Mouse (Mus musculus) MN1 (cell line): ENCODE data around the gene Cemip2.

Source experiments
- DNase-seq: peaks from one replicate; pipeline ENCODE4 v3.0.0-alpha.2; 2016; ENCODE audit warnings: low spot score

The Cemip2 gene

GRCm38 (mm10) chr19:21778147-21778917 is at the start of gene Cemip2:
Gene Cemip2 (plus strand): TSS chr19:21778342.
- DNase-seq: peak; percentile 91

- no peak for DNase-seq
These were observed 49.8 kb upstream of the Cemip2 start for GRCm38 (mm10) chr19:21728342-21728741.

- DNase-seq: no peak
These were observed 46.3 kb upstream of the Cemip2 start for GRCm38 (mm10) chr19:21731887-21732286.

DNA sequence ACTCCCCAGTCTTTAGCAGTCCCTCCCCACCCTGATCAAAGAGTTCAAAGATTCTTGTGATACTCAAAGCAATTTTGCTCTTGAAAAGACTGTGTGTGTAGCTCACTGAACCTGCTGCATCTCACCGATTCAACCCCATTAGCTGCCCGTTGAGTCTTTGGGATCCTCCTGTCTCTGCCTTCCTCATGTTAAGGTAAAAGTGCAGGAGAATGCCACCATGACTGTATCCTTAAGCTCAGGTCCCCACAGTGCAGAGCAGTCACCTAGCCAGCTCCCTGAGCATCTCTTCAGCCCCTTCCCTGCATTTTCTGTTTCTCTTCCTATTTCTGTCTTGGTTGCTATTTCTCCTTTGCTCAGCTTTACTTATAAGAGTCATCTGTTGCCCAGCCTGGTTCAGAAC is 45.0 kb upstream of the Cemip2 start:
- DNase-seq: no peak

GRCm38 (mm10) chr19:21734112-21734511 is 44.0 kb upstream of the Cemip2 start:
- DNase-seq: peak; percentile 27

DNA sequence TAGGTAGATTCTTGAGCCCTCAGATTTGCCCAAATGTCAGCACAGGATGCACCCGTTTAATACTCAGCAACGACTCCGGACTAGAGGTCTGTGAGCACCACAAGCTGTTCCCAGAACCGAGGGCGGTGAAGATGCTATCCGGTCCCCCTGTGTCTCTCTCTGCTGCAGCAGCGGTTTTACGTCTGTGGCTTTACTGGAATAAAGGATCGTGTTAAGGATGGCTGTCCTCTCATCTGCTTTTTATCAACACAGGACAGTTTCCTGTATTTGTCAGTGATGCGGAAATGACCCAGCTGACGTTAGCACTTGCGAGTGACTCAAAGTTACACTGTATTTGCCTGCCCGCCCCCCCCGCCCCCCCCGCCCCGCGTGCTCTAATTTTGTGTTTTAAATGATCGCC is 40.7 kb upstream of the Cemip2 start:
- DNase-seq: peak; percentile 57

- DNase-seq: peak; percentile 63
These were observed 40.1 kb upstream of the Cemip2 start for GRCm38 (mm10) chr19:21737881-21738590.

GRCm38 (mm10) chr19:21738591-21739280 is 39.4 kb upstream of the Cemip2 start:
- DNase-seq: no peak

GRCm38 (mm10) chr19:21742138-21742537 is 36.0 kb upstream of the Cemip2 start:
- no peak for DNase-seq

DNA sequence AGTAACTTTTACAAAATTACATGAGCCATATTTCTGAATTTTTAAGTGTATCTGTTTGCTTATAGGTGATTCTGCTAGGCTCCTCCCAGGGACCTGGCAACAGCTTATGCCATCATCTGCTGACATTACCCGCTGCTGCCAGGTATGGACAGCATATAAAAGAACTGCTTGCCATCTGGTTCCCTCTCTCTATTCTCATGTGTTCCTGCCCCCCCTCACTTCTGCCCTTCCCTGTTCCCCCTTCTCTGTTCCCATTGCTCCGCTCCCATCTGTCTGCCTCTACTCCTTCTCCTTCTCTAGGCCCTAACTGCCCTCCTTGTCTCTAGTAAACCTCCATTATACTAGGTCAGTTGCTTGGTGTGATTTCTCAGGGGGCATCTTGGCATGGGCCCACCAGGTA is 32.6 kb upstream of the Cemip2 start:
- no peak for DNase-seq

GRCm38 (mm10) chr19:21747356-21747755 is 30.8 kb upstream of the Cemip2 start:
- DNase-seq: peak; percentile 63

DNA sequence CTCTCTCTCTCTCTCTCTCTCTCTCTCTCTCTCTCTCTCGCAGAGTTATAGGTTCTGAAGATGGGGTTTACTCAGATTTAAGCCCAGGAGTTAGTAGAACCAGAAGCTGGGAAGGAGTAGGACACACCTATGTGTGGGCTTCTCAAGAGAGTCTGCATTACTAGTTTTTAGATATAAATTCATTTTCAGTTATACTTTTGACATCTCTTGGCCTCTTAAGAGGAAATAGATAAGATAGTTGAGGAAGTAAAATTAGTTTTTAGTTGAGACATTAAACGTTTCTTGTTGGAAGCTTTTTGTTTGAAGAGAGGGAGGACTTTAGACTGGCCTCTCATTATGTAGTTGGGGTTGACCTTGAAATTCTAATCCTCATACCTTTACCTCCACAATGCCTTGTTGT is 28.0 kb upstream of the Cemip2 start:
- no peak for DNase-seq

DNA sequence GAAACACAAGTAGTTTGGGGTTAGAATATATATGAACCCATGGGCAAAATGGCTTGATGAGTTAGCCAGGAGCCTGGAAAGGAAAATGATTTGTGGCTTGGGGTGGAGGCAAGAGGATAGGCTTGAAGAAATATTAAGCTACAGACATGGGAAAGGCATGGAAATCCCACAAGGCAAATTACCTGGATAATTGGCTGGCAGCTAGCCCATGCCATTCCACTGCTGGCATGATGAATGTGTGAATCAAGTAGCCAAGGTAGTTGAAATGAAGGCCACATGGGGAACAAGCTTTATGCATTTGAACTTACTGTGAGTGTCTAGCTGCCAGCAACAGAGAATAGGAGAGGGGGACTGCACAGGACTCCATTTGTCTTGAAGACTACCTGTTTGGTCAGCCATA is 16.5 kb upstream of the Cemip2 start:
- no peak for DNase-seq

DNA sequence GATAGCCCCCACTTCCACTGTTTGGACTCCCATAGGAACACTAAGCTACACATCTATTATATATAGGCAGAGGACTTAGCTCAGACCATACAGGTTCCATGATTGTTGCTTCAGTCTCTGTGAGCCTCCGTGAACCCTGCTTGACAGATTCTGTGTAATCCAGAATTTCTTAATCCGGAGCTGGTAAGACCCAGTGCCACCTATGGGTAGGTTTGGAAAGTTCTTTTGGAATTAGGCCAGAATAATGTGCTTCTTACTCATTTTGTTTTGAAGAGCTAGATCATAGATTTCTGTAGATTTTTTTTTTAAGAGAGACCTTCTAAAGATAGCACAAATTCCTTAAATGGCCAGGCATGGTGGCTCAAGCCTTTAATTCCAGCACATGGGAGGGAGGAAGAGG is 14.1 kb upstream of the Cemip2 start:
- DNase-seq: no peak

DNA sequence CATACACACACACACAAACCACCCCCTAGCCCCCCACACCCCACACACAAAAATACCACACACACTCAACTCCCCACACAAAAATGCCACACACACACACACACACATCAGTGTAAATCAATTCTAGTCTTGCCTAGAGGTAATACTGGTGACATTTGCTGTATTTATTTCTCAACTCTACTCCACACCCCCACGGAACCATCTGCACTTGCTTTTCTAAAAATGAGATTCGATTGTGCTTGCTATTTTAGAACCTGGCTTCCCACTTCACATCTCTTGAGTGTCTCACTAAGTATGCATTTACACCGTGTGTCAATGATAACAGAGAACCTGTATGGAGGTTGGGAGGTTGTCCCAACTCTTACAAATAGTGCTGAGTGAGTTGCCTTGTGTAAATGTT is 13.4 kb upstream of the Cemip2 start:
- DNase-seq: no peak

DNA sequence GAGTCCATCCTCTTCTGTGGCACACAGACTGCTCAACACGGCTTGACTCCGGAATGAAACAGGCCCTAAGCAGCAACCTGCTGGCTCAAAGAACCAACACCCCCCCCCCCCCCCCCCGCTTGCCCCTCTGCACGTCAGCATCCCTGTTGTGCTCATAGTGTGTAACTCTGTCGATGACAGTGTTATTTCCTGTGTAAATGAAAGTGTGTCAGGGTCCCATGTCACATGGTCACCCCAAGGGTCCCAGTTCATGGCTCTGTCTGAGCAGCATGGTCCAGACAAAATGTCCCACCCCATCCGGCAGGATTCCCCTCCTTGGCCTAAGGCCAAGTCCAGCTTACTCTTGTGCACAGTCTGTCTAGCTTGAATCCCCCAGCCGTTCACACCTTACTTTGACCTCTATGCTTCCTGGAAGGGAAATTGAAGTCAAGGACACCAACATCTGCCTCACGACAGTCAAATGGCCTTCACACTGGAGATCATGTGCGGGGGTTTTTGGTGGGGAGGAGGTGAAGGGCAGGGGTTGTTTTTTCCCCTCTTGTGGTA is 10.6 kb upstream of the Cemip2 start:
- DNase-seq: no peak

DNA sequence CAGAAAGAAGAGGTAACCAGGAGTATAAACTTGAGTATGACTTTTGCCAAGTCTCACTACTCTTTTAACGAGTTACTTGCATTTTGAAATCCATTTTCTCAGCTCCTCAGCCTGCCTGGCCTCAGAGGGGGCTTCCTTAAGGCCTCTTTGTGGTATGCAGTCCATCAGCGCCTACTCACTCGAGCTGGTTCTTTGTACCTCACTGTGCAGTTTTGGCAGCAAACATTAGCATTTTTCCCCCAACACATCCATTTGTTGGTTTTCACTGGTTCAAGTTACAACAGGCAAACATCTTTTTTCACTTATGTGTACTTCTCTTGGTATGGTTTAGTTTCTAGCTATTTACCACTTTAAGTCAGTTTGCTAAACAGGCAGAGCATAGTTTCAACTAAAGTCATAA is 8.3 kb upstream of the Cemip2 start:
- no peak for DNase-seq

- DNase-seq: no peak
These were observed 6.6 kb upstream of the Cemip2 start for GRCm38 (mm10) chr19:21771586-21771985.

DNA sequence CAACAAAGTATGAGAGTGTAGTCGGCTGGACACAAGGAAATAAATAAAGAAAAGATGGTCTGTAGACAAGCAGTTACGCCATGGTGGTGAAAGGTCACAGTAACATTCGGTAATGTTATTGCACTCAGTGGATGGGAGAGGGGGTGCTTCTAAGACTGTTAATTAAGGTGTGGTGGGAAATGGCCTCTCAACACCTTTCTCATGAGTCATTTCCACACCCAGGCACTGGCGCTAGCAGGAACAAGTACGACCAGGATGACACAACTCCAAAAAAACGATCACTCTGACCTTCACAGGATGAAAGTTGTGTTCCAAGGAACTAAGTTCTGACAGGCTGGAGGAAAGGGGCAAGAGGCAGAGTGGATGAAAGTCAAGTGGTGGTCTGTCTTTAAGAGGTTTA is 4.5 kb upstream of the Cemip2 start:
- DNase-seq: no peak

- no peak for DNase-seq
These were observed 2.5 kb upstream of the Cemip2 start for GRCm38 (mm10) chr19:21775629-21776028.

- no peak for DNase-seq
These were observed 1.5 kb upstream of the Cemip2 start for GRCm38 (mm10) chr19:21776671-21777070.

DNA sequence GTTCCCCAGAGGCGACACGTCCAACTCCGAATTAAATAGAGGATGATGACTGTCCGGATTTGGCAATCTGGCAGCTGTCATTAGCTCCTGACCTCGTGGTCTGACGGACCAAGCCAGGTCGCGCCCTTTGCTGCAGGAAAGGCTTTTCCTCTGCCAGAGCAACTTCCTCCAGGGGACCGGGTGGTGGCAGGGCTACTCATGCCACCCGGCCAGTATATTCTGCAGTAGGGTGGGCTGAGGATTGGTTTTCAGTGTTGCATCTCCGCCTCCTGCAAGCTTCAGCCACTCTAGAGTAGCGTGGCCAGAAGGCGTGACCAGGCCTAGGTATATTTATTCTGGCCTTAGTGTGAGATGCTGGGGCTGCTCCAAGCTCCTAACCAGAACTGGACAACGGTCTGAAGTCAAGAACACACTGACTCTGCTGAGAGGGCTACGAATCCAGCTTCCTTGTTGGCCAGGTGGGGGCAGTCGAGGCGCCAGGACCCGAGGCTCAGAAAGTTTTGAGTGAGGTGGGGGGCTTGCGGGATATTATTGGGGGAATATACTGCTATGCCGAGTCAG is 891 bp upstream of the Cemip2 start:
- peak; percentile 43 for DNase-seq
